Mouse (Mus musculus) lung, postnatal 0 days (tissue): Measurements from ENCODE around the gene Lnx2. TPM values are rescaled to one million over a fixed set of nuclear protein-coding genes. Genes with fewer than 3 reads are reported as not detected.

Source experiments
- ATAC-seq: fragments of 200-750 bp; cut with Nextera tagmentation; 2 replicates; pipeline ENCODE4 v1.8.0; 2017; ENCODE audit warnings: moderate library complexity
- DNase-seq: peaks from one replicate; pipeline ENCODE4 v3.0.0-alpha.2; 2016; ENCODE audit warnings: low spot score
- H3K27ac ChIP-seq: fragments of 300-500 bp; sonication (generic); 2 replicates; pipeline ENCODE4 v1.5.1; 2014; ENCODE audit warnings: antibody characterized with exemption, mild to moderate bottlenecking, low read length, mixed read lengths
- H3K27me3 ChIP-seq: fragments of 300-500 bp; sonication (generic); replicated peaks from 2 replicates; pipeline ENCODE4 v1.6.1; 2014; ENCODE audit warnings: low read length, mixed read lengths; ENCODE audit not compliant: insufficient read depth
- H3K36me3 ChIP-seq: fragments of 300-500 bp; sonication (generic); 2 replicates; pipeline ENCODE4 v1.6.1; 2014; ENCODE audit warnings: low read length, mixed read lengths; ENCODE audit not compliant: insufficient read depth
- H3K4me1 ChIP-seq: fragments of 300-500 bp; sonication (generic); 2 replicates; pipeline ENCODE4 v1.6.1; 2014; ENCODE audit warnings: antibody characterized with exemption, low read depth, low read length, mixed read lengths; ENCODE audit not compliant: insufficient read depth
- H3K4me2 ChIP-seq: fragments of 300-500 bp; sonication (generic); replicated peaks from 2 replicates; pipeline ENCODE4 v1.6.1; 2014; ENCODE audit warnings: low read depth, mild to moderate bottlenecking, low read length, moderate library complexity, mixed read lengths
- H3K4me3 ChIP-seq: fragments of 300-500 bp; sonication (generic); 2 replicates; pipeline ENCODE4 v1.5.1; 2014; ENCODE audit warnings: low read depth, low read length
- H3K9ac ChIP-seq: fragments of 300-500 bp; sonication (generic); replicated peaks from 2 replicates; pipeline ENCODE4 v1.6.1; 2014; ENCODE audit warnings: low read depth, mild to moderate bottlenecking
- H3K9me3 ChIP-seq: fragments of 300-500 bp; sonication (generic); 2 replicates; pipeline ENCODE4 v1.6.1; 2016; ENCODE audit warnings: low read length, mixed read lengths
- CTCF ChIP-seq: IDR thresholded peaks from 2 replicates; pipeline ENCODE4 v1.5.1; 2016; ENCODE audit warnings: antibody characterized with exemption, mild to moderate bottlenecking
- EP300 ChIP-seq: IDR thresholded peaks from 2 replicates; pipeline ENCODE4 v1.6.1; 2016; ENCODE audit warnings: antibody characterized with exemption, mild to moderate bottlenecking, control low read depth
- WGBS: fragments of 180-500 bp; shearing (Covaris S2); extraction: QIAGEN DNeasy Blood & Tissue Kit; methylation state at CpG from one replicate; pipeline ENCODE4 v1.1.7; 2014; 5-methylcytosine and 5-hydroxymethylcytosine counted together
- polyA plus RNA-seq: library from polyadenylated mRNA; unstranded; fragments of >200 nt; fragmentation: Nextera tagmentation; extraction: Ambion mirVana; gene quantifications from 2 replicates; pipeline ENCODE4 v1.2.1, GENCODE M21; 2015

The Lnx2 gene
- polyA plus RNA-seq, 1 experiment from 2014 or later: 14.5 TPM

- H3K9ac ChIP-seq: no peak overlapping the region
- no peak for ATAC-seq
- TF ChIP-seq EP300: no peak
- no peak for TF ChIP-seq CTCF
- no peak overlapping the region for H3K4me3 ChIP-seq
- DNase-seq: no peak
- no peak overlapping the region for H3K4me2 ChIP-seq
- H3K9me3 ChIP-seq: no peaks in the 10 kb centered on the region
- no peaks in the 10 kb centered on the region for H3K4me1 ChIP-seq
- no peak overlapping the region for H3K27ac ChIP-seq
- H3K36me3 ChIP-seq: peaks cover 6% of the 10 kb centered on the region; the same call in 1 of the 2 replicates
- no peaks in the 10 kb centered on the region for H3K27me3 ChIP-seq
- WGBS: 50% methylated on average over 6 of the region's 6 CpGs
Measured at GRCm38 (mm10) chr5:147013845-147014244, 62.5 kb downstream of the Lnx2 start.

DNA sequence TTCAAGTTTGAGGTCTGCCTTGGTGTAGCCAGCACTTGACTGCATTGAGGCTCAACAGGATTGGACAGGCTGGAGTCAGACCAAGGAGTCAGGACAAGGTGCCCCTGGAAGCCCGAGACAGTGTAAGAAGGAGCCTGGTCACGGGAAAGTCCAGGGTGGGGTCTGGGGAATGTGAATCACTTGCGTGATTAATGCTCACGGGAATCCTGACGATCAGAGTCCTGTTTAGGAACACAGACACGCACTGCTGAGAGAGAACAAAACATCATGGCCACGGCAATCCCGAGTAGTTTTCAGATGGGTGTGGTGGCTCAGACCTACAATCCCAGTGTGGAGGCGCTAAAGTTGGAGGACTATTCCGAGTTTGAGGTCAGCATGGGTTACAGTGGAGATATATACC, 65.1 kb downstream of the Lnx2 start:
- Histone ChIP-seq H3K4me2 (no peak overlapping the region), H3K27ac (no peak overlapping the region), H3K4me3 (no peak overlapping the region), H3K36me3 (no peaks in the 10 kb centered on the region), H3K4me1 (no peaks in the 10 kb centered on the region), H3K27me3 (no peaks in the 10 kb centered on the region), H3K9ac (no peak overlapping the region), H3K9me3 (no peaks in the 10 kb centered on the region)
- WGBS: 82% methylated on average over 10 of the region's 10 CpGs
- no peak for DNase-seq
- ATAC-seq: no peak
- TF ChIP-seq CTCF (no peak), EP300 (no peak)

DNA sequence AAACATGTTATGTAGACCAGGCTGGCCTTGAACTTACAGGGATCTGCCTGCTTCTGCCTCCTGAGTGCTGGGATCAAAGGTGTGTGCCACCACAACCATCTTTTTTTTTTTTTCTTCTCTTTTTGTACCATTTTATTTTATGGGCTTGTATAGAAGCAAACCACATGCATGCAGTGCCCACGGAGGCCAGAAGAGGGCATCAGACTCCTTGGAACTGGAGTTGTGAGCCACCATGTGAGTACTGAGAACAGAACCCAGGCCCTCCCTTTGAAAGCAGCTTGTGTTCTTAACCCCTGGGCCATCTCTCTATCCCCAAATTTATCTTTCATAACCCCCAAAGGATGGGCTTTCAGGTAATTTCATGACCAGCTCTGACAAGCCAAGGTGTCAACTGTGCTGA, 73.1 kb downstream of the Lnx2 start:
- no peaks in the 10 kb centered on the region for H3K4me1 ChIP-seq
- 63% methylated on average over 1 of the region's 1 CpGs for WGBS
- DNase-seq (no peak), ATAC-seq (no peak)
- H3K27ac ChIP-seq: no peak overlapping the region
- no peak overlapping the region for H3K9ac ChIP-seq
- H3K4me2 ChIP-seq: no peak overlapping the region
- H3K27me3 ChIP-seq: no peaks in the 10 kb centered on the region
- no peaks in the 10 kb centered on the region for H3K36me3 ChIP-seq
- no peak overlapping the region for H3K4me3 ChIP-seq
- H3K9me3 ChIP-seq: no peaks in the 10 kb centered on the region
- TF ChIP-seq CTCF: 0 out of 2 replicates have a peak, but pooled peaks have one; percentile 18
- TF ChIP-seq EP300: no peak

- WGBS: 81% methylated on average over 4 of the region's 4 CpGs
- Histone ChIP-seq H3K9me3 (no peaks in the 10 kb centered on the region), H3K9ac (no peak overlapping the region), H3K27me3 (no peaks in the 10 kb centered on the region), H3K4me3 (no peak overlapping the region), H3K27ac (no peak overlapping the region), H3K4me2 (no peak overlapping the region), H3K4me1 (no peaks in the 10 kb centered on the region), H3K36me3 (no peaks in the 10 kb centered on the region)
- DNase-seq (no peak), ATAC-seq (no peak)
- TF ChIP-seq EP300: no peak
- TF ChIP-seq CTCF: peak; percentile 31
Measured at GRCm38 (mm10) chr5:147001312-147001711, 75.1 kb downstream of the Lnx2 start.

- no peaks in the 10 kb centered on the region for H3K27me3 ChIP-seq
- H3K9ac ChIP-seq: no peak overlapping the region
- H3K27ac ChIP-seq: no peak overlapping the region
- H3K9me3 ChIP-seq: no peaks in the 10 kb centered on the region
- DNase-seq: no peak
- no peak for ATAC-seq
- H3K4me1 ChIP-seq: no peaks in the 10 kb centered on the region
- H3K4me3 ChIP-seq: no peak overlapping the region
- H3K4me2 ChIP-seq: no peak overlapping the region
- TF ChIP-seq CTCF (0 out of 2 replicates have a peak, but pooled peaks have one; percentile 8), EP300 (no peak)
- WGBS: 89% methylated on average over 12 of the region's 12 CpGs
- no peaks in the 10 kb centered on the region for H3K36me3 ChIP-seq
Measured at GRCm38 (mm10) chr5:146998802-146999201, 77.6 kb downstream of the Lnx2 start.

DNA sequence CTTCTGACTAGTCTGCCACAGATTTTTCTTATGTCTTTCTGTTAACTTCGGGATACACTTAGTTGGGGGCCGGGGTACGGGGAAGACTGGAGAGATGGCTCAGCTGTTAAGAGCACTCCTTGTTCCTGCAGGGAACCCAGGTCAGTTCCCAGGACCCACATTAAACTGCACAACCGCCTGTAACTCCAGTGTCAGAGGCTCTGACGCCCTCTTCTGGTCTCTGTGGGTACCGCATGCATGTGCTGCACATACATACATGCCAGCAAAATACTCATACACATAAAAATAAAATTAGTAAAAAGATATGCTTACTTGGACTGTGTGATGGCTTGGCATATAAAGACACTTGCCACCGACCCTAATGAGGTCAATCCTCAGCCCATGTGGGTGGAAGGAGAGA, 79.6 kb downstream of the Lnx2 start:
- WGBS: 85% methylated on average over 7 of the region's 7 CpGs
- DNase-seq: no peak
- Histone ChIP-seq H3K4me3 (no peak overlapping the region), H3K9ac (no peak overlapping the region), H3K27me3 (no peaks in the 10 kb centered on the region), H3K4me1 (no peaks in the 10 kb centered on the region), H3K9me3 (no peaks in the 10 kb centered on the region), H3K36me3 (no peaks in the 10 kb centered on the region), H3K4me2 (no peak overlapping the region), H3K27ac (no peak overlapping the region)
- ATAC-seq: no peak
- TF ChIP-seq EP300: no peak

DNA sequence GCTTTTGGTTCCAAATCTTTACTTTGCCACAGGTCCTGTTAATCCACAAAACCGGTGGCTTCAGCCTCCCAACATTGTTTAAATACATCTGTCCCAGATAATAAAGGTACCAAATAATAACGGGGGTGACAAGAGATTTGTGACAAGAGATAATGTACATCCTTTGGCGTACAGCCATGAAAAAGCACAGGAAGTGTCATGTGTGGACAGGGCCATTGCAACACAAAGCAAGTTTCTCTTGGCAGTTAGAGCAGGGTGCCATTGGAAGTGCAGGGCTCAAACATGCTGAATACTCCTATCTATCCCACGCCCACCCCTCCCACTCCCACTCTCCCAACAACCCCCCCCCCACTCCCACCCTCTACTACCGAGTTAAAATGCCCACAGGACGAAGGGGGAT, 81.4 kb downstream of the Lnx2 start:
- H3K9me3 ChIP-seq: no peaks in the 10 kb centered on the region
- ATAC-seq (no peak), DNase-seq (peak; percentile 25)
- H3K4me1 ChIP-seq: no peaks in the 10 kb centered on the region
- no peaks in the 10 kb centered on the region for H3K36me3 ChIP-seq
- WGBS: 34% methylated on average over 6 of the region's 6 CpGs
- no peak overlapping the region for H3K4me3 ChIP-seq
- no peaks in the 10 kb centered on the region for H3K27me3 ChIP-seq
- H3K27ac ChIP-seq: no peak overlapping the region
- no peak for TF ChIP-seq EP300
- no peak for TF ChIP-seq CTCF
- H3K4me2 ChIP-seq: no peak overlapping the region
- H3K9ac ChIP-seq: no peak overlapping the region
